Mouse (Mus musculus): ENCODE measurements around the gene Afap1l2.

GRCm38 (mm10) chr19:57002741-57003459, 5.1 kb downstream of the Afap1l2 start:
- no peak for TF ChIP-seq CTCF (IDR thresholded peaks at IDR 0.05; ENCODE audit: low read depth, low read length)
- TF ChIP-seq EP300 (IDR thresholded peaks at IDR 0.05; ENCODE audit: insufficient read depth, low read depth, low read length) = no peak
- no peak for TF ChIP-seq POLR2A (IDR thresholded peaks at IDR 0.05; ENCODE audit: insufficient read depth, low read length)

Measured in ES-Bruce4 (cell line).